Mouse (Mus musculus) MEL (cell line): ENCODE results near the gene Gm42674.

Experiments
- CHD2 ChIP-seq: IDR thresholded peaks from 2 replicates; pipeline ENCODE4 v1.6.1; 2011; ENCODE audit warnings: low read length, improper control_type of control experiment
- CTCF ChIP-seq, 3 experiments: IDR thresholded peaks in 2 of 3; conservative IDR thresholded peaks in 1 of 3; 2 replicates each; pipeline ENCODE4 v1.5.1; 2011 to 2012; ENCODE audit warnings: low read length in 3 of 3, low read depth in 2 of 3, mild to moderate bottlenecking in 2 of 3, improper control_type of control experiment in 1 of 3, inconsistent platforms in 1 of 3, mixed read lengths in 1 of 3, moderate library complexity in 1 of 3; ENCODE audit not compliant: control insufficient read depth in 1 of 3, insufficient read depth in 1 of 3, poor library complexity in 1 of 3, severe bottlenecking in 1 of 3
- EP300 ChIP-seq, 2 experiments: IDR thresholded peaks; 2 replicates each; pipeline ENCODE4 v1.6.1; 2011; ENCODE audit warnings: improper control_type of control experiment in 2 of 2, low read length in 2 of 2, low read depth in 1 of 2, mild to moderate bottlenecking in 1 of 2
- POLR2A ChIP-seq, 2 experiments: IDR thresholded peaks; 2 replicates each; pipeline ENCODE4 v1.6.1; 2011 to 2012; ENCODE audit warnings: low read length in 2 of 2, mild to moderate bottlenecking in 2 of 2, control low read depth in 1 of 2, improper control_type of control experiment in 1 of 2, low read depth in 1 of 2, moderate library complexity in 1 of 2; ENCODE audit not compliant: control insufficient read depth in 1 of 2, insufficient read depth in 1 of 2, poor library complexity in 1 of 2
- RCOR1 ChIP-seq: IDR thresholded peaks from 2 replicates; pipeline ENCODE4 v1.6.1; 2012; ENCODE audit warnings: low read depth, mild to moderate bottlenecking, inconsistent platforms, low read length, improper control_type of control experiment
- TBP ChIP-seq: IDR thresholded peaks from 2 replicates; pipeline ENCODE4 v1.8.0; 2011; ENCODE audit warnings: low read depth, low read length, improper control_type of control experiment
- ZC3H11A ChIP-seq: IDR thresholded peaks from 2 replicates; pipeline ENCODE4 v1.6.1; 2012; ENCODE audit warnings: low read depth, mild to moderate bottlenecking, inconsistent platforms, low read length, improper control_type of control experiment

GRCm38 (mm10) chr3:90596810-90597209 is 4.9 kb upstream of the Gm42674 start:
- TF ChIP-seq CTCF (IDR thresholded peaks at IDR 0.05 in 2 of 3, conservative IDR thresholded peaks at IDR 0.05 in 1 of 3; ENCODE audit: control insufficient read depth in 1 of 3, insufficient read depth in 1 of 3, low read depth in 2 of 3, low read length in 3 of 3, poor library complexity in 1 of 3, severe bottlenecking in 1 of 3): no peak
- TF ChIP-seq EP300 (IDR thresholded peaks at IDR 0.05; ENCODE audit: low read depth in 1 of 2, low read length in 2 of 2): no peak
- no peak for TF ChIP-seq CHD2
- TF ChIP-seq ZC3H11A: no peak
- TF ChIP-seq RCOR1: no peak
- TF ChIP-seq POLR2A (IDR thresholded peaks at IDR 0.05; ENCODE audit: control insufficient read depth in 1 of 2, insufficient read depth in 1 of 2, low read depth in 1 of 2, low read length in 2 of 2, poor library complexity in 1 of 2): no peak
- no peak for TF ChIP-seq TBP
